Mouse (Mus musculus) myocyte (in vitro differentiated cells): ENCODE measurements around the gene Gm20388.

Experiments
- CEBPB ChIP-seq: IDR thresholded peaks from 2 replicates; pipeline ENCODE4 v1.6.1; 2011; ENCODE audit warnings: mild to moderate bottlenecking, moderate library complexity; ENCODE audit not compliant: poor library complexity, insufficient read depth, severe bottlenecking
- MAX ChIP-seq: IDR thresholded peaks from one replicate; pipeline ENCODE4 v1.6.1; 2011; ENCODE audit warnings: low read depth, mild to moderate bottlenecking, control low read depth
- MYOD1 ChIP-seq, 3 experiments: IDR thresholded peaks; one replicate each; pipeline ENCODE4 v1.6.1; 2011; ENCODE audit warnings: control low read depth in 2 of 3, low read depth in 2 of 3, mild to moderate bottlenecking in 2 of 3, moderate library complexity in 1 of 3; ENCODE audit not compliant: insufficient read length in 2 of 3, control insufficient read depth in 1 of 3
- MYOG ChIP-seq, 3 experiments: IDR thresholded peaks; one replicate each; pipeline ENCODE4 v1.6.1; 2011; ENCODE audit warnings: control low read depth in 2 of 3, low read depth in 2 of 3, mild to moderate bottlenecking in 2 of 3; ENCODE audit not compliant: insufficient read length in 2 of 3, control insufficient read depth in 1 of 3, insufficient read depth in 1 of 3
- POLR2A ChIP-seq: IDR thresholded peaks from one replicate; pipeline ENCODE4 v1.6.1; 2011; ENCODE audit warnings: low read depth, mild to moderate bottlenecking, control low read depth, moderate library complexity; ENCODE audit not compliant: insufficient read length
- POLR2AphosphoS2 ChIP-seq: IDR thresholded peaks from one replicate; pipeline ENCODE4 v1.6.1; 2011; ENCODE audit warnings: low read depth, control low read depth; ENCODE audit not compliant: insufficient read length
- SRF ChIP-seq: IDR thresholded peaks from one replicate; pipeline ENCODE4 v1.6.1; 2011; ENCODE audit warnings: low read depth; ENCODE audit not compliant: control insufficient read depth, insufficient read length
- TCF12 ChIP-seq: IDR thresholded peaks from one replicate; pipeline ENCODE4 v1.6.1; 2011; ENCODE audit warnings: mild to moderate bottlenecking, control low read depth; ENCODE audit not compliant: poor library complexity, insufficient read depth, severe bottlenecking
- USF1 ChIP-seq: IDR thresholded peaks from one replicate; pipeline ENCODE4 v1.6.1; 2011; ENCODE audit warnings: low read depth, mild to moderate bottlenecking, control low read depth, moderate library complexity

DNA sequence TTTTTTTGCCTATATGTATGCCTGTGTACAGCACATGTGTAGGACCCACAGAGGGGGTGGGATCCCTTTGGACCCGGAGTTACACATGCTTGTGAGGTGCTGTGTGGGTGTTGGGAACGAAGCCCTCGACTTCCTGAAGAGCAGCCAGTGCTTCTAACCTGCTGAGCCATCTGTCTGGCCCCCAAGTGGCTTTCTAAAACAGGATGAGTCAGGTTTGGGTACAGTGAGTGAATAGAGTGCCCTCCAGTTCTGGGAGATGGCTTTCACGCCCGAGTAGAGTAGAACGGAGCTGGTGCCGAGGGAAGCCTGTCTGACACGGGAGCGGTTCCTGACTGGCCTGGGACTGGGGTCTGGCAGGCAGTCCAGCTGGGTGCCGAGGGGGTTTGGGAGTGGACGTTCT, 3588.9 kb downstream of the Gm20388 start:
- TF ChIP-seq CEBPB (no peak), MYOG (IDR thresholded peaks at IDR 0.05; ENCODE audit: control insufficient read depth in 1 of 3, insufficient read depth in 1 of 3, insufficient read length in 2 of 3, low read depth in 2 of 3) (no peak), POLR2A (no peak), MYOD1 (IDR thresholded peaks at IDR 0.05; ENCODE audit: control insufficient read depth in 1 of 3, insufficient read length in 2 of 3, low read depth in 2 of 3) (no peak), POLR2AphosphoS2 (no peak), TCF12 (no peak), SRF (no peak), MAX (no peak), USF1 (no peak)
